Mouse (Mus musculus): Measurements from ENCODE around the gene Pdcd6ip. TPM values are rescaled to one million over a fixed set of nuclear protein-coding genes. Genes with fewer than 3 reads are reported as not detected.

Gene Pdcd6ip
- polyA plus RNA-seq, 1 experiment = 368 TPM

DNA sequence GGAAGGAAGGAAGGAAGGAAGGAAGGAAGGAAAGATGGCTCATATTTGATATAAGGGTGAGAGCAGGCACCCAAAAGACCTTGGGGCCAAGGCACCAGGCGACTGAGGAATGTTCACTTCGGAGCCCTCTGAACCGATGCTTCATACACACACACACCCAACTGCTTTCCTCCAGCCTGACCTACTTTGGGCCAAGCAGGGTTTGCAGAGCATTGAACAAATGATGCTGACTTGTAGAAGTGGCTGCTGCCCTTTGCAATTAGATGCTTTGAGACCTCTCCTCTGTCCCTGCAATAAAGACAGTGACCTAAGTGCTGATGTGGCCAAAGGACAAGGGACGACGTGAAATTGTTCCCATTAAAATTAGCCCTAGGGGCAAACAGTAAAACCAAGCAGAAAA, 63.4 kb downstream of the Pdcd6ip start:
- TF ChIP-seq GATA1 (IDR thresholded peaks at IDR 0.05; ENCODE audit: low read length) = no peak

DNA sequence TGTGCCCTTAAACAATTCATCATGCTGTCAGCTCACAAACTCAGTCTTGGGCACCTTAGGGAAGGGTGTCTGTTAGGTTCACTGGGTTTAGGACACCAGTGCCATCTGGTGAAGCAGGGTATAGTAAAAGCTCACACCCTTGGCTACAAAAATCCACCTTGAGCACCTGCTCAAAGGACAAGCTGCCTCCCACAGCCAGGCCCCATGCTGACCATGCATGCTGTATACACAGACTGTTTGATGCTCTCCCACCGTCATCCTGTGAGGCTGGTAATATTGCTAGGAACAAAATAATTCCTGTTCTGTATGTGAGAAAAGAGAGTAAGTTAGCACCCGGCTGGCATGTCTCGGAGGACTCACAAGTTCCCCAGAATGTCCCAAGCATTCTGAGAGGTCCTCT, 64.0 kb downstream of the Pdcd6ip start:
- TF ChIP-seq GATA1 (IDR thresholded peaks at IDR 0.05; ENCODE audit: low read length) = no peak

DNA sequence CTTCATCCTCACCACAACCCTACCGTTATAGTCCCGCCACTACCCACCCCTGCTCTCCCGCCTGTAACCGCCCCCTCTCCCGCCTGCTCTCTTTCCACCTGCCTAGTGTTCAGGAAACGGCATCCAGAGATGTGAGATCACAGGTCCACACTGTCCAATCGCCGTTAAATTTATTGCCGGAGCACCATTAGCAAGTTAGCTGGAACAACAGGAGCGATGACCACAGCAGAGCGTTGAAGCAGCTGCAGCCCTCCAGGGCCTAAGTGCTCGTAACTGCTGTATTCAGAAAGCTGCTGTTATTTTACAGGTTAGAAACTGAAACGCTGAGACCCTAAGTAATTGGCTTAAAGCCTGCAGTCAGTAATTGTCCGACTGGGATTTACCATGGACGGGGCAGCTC, 64.4 kb downstream of the Pdcd6ip start:
- TF ChIP-seq GATA1 (IDR thresholded peaks at IDR 0.05; ENCODE audit: low read length) = no peak

DNA sequence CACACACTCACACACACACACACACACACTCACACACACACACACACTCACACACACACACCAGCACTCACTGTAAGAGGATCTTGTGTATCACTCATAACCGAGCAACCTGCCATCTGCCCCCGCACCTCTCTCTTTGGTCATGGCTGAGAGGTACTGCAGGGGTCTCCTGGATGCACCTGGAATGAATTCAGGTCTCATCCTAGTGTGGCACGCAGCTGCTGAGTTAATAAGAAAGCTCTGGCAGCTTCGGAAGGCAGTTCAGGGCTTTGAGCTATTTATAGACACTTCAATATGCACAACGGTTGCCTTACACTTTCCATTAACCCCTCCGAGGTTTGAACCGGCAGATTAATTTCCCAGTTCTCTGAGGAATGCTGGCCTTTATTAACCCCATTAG, 73.1 kb downstream of the Pdcd6ip start:
- TF ChIP-seq GATA1 (IDR thresholded peaks at IDR 0.05; ENCODE audit: low read length) = no peak

DNA sequence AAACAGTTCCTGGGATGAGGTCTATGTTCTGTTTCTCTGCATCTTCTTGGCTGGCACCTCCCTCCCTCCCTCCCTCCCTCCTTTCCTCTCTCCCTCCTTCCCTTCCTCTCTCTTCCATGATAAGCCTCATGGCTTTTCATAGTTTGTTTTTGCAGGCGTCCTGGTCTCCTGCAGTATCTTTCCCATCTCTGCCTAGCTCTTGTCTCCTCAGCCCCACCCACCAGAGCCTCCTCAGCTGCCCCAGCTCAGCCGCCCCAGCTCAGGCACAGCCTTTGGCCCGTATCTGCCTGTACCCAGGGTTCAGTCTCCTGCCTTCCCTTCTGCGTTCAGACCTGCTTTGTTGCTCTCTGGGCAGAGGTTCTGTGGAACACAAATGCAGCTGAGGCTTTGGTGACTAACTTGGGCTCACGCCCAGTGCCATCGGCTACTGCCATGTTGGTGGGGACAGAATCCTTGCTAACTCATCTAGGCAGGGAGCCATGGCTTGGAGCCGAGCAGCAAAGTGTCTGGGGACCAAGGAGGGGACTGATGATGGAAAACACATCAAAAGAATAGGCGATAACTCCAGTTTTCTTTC, 74.8 kb downstream of the Pdcd6ip start:
- no peak for TF ChIP-seq GATA1 (IDR thresholded peaks at IDR 0.05; ENCODE audit: low read length)

DNA sequence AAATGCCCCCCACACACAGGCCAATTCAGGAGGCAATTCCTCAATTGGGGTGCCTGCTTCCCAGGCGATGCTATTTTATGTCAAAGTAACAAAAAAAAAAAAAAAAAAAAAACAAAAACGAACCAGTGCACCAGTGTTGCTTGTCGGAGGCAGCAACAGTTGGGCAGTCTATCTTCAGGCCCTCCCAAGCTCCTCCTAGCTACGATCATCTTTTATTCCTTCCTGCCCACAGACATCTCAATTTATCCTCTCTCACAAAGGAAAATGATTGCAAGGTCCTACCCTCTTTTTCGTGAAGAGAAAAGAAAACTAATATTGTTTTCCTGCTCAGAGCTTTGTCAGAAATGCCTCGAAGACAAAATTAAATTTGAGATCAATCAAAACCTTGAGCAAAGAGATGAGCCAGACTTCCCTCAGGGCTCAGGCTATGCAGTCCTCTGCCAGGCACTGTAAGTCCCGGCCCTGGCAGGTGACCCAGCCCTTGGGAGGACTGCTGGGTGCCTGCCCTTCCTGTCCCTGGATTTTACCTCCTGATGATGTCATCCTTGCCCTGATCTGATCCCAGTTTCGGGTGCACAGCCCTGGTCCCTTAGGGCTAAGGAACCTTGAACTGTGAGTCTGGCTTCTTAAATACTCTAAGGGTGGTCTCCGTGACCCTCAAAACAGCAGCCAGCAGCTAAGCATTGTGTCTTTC, 75.6 kb downstream of the Pdcd6ip start:
- TF ChIP-seq GATA1 (IDR thresholded peaks at IDR 0.05; ENCODE audit: low read length) = no peak

DNA sequence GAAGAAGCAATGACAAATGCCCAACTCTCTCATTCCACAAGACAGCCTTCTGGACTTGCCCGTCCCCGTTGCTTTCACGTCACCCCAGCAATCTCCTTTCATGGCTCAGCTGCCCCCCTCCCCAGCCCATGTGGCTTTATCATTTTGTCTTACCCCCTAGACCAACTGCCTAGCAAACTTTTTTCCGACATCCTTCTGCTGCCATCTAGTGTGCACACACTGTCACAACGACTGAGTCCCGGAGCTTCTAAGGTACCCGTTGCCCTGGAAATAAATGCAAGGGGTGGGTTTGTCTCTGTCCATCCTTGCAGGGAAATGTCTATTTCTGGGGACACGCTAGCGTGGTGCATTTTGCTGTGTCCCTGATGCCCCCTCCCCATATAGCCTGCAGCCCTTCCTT, 78.4 kb downstream of the Pdcd6ip start:
- no peak for TF ChIP-seq GATA1 (IDR thresholded peaks at IDR 0.05; ENCODE audit: low read length)

DNA sequence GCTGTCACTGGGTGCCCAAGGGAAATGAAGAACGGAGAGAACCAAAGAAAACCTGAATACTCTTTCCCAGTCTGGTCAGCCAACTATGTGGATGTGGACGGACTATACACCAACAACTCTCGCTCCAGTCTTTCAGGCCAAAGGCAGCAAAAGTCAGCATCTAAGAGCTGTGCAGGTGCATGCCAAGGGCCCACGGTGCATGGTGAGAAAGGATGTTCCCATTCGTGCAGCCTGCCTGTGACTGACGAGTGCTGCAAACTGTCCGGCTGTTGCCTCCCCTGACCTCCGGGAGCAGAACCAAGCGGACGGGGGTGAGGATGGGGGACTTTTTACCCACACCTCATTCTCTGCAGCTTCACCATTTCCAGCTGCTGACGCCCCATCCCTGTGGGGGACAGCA, 78.9 kb downstream of the Pdcd6ip start:
- no peak for TF ChIP-seq GATA1 (IDR thresholded peaks at IDR 0.05; ENCODE audit: low read length)

DNA sequence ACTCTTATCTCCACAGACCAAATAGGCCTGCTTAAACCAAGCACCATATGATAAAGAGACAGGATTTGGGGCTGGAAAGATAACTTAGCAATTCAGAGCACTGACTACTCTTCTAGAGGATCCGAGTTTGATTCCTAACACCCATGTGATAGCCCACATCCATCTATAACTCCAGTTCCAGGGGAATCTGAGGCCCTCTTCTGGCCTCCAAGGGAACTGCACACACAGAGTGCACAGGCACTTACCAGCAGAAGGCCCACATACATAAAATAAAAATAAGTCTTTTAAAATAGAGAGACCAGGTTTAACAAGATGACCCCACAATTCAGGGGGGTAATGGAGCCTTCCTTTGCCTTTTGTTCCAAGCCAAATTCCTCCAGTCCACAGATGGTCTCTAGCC, 79.3 kb downstream of the Pdcd6ip start:
- no peak for TF ChIP-seq GATA1 (IDR thresholded peaks at IDR 0.05; ENCODE audit: low read length)

DNA sequence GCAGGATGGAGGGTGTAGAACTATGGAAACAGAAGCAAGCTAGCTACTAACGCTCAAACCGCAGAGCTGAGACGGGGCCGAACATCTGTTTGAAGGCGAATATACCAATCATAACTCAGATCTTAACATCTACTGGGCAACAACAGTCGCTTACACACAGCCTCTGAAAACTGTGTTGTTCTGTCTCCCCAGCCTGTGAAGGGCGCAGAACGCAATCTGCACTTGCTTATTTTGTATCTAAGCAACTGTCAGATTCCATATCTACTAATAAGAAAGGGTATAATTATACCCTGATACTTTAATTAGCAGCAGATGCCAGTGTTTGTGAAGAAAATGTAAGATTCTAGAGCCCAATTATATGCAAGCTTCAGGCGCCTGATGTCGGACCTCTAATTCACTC, 81.3 kb downstream of the Pdcd6ip start:
- no peak for TF ChIP-seq GATA1 (IDR thresholded peaks at IDR 0.05; ENCODE audit: low read length)

DNA sequence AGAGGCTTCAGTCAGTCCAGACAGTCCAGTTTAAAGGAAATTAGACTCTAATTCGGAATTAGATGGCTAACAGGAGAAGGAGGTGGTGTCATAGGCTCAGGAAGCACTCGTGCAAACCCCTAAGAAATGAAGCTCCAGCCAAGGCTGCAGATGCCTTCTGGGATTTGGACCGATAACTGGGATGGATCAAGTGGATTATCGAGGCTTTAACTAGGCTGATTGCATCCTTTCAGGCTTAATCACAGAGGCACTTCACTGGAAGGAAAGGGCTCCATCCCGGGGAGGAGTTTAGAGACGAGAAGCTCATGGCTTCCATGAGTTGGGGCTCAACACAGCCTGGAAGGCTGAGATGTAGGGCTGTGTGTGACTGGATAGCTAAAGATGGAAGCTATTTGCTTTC, 84.0 kb downstream of the Pdcd6ip start:
- no peak for TF ChIP-seq GATA1 (IDR thresholded peaks at IDR 0.05; ENCODE audit: low read length)

DNA sequence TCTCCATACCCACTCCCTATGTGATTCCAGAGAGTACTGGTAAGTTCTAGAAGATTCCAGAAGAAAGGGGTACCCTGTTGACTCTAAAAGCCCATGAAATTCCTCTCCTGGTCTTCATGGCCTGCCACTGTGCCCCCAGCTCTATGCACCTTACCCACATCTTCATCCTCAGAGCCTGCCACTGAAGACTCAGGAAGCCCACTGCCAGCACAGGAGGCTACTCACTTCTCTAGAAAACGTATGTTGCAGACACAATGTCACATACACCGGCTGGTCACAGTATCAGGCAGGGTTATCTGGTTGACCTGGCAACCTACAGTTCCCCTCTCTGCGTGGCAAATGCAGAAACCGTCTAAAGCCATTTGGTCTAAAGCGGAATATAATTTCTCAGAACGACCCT, 91.0 kb downstream of the Pdcd6ip start:
- no peak for TF ChIP-seq GATA1 (IDR thresholded peaks at IDR 0.05; ENCODE audit: low read length)

DNA sequence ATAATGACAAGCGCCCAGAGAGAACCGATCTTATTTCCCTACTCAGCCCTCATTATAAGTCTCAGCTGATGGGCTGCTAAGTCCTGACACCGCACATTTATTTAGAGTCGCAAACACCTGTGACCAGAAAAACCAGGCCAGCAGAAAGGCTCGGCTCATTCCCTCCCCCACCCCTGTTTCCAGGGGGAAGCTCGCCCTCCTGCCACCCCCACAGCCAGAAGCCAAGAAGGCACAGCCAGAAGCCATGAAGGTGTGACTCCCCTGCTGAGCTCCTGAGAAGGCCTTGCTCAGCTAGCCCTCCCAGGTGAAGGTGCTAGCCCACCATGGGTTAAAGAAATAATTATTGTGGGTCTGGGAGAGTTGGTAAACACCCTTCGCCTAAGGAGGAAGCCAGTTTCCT, 97.3 kb downstream of the Pdcd6ip start:
- no peak for TF ChIP-seq GATA1 (IDR thresholded peaks at IDR 0.05; ENCODE audit: low read length)

DNA sequence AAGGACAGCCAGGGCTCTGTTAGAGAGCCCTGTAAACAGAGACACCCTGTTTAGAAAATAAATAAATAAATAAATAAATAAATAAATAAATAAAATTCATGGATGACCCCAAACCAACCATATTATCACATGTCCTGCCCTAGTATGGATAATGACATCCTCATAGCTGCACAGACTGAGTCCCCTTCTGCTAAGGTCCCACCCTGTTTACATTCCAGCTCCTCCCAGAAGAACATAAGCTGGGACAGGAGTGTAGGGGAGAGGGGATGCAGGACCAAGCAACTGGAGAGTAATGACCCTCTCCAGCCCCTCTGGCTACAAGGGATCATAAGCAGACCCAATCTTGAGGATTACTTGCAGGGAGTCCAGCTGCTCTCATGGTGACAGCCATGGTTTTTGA, 105.9 kb downstream of the Pdcd6ip start:
- no peak for TF ChIP-seq GATA1 (IDR thresholded peaks at IDR 0.05; ENCODE audit: low read length)

Other genes with a start within 250 kb of the Pdcd6ip start
- gene Clasp2, start 33.2 kb upstream of the Pdcd6ip start, polyA plus RNA-seq (2012) = 11.7 and 15.0 TPM in 2 replicates
- 80.1 and 98.5 TPM in 2 replicates for gene Ubp1, start 222.7 kb upstream of the Pdcd6ip start, polyA plus RNA-seq (2012)

Data from G1E-ER4 (cell line).